Mouse (Mus musculus): ENCODE data around the gene Ier3.
"Not testable (repeated sequence)": the region's sequence is repeated elsewhere in the genome, so short reads cannot be mapped to it uniquely, and the experiment has no call there.

Gene Ier3

GRCm38 (mm10) chr17:35836178-35836965 lies 14.9 kb downstream of the Ier3 start:
- DNase-seq (ENCODE audit: low spot score), result peak; percentile 82

GRCm38 (mm10) chr17:35836991-35837422 lies 15.5 kb downstream of the Ier3 start:
- peak; percentile 94 for DNase-seq (ENCODE audit: low spot score)

DNA sequence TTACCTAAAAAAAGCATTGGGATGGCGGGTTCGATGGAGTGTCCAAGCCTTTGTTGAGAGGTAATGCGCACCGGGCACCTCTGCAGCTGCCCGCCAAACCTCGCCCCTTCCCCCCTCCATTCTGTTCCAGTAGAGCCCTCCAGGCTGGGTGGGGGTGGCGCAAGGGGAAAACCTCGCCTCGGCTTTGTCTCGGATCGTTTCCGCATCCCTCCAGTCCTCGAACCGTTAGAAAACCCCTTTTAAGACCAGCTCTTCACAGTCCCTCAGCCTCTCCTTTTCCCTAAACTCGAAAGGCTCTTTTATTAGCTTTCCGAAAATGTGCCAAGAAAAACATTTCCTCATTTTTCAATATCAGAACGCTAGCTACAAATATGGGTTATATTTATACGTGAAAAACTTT lies 16.0 kb downstream of the Ier3 start:
- no peak for DNase-seq (ENCODE audit: low spot score)

- DNase-seq (ENCODE audit: low spot score), result peak; percentile 97
Observed at GRCm38 (mm10) chr17:35838122-35838544, 16.6 kb downstream of the Ier3 start, which contains the start of gene Tubb5. Tubb5 (minus strand) TSS chr17:35838306.

DNA sequence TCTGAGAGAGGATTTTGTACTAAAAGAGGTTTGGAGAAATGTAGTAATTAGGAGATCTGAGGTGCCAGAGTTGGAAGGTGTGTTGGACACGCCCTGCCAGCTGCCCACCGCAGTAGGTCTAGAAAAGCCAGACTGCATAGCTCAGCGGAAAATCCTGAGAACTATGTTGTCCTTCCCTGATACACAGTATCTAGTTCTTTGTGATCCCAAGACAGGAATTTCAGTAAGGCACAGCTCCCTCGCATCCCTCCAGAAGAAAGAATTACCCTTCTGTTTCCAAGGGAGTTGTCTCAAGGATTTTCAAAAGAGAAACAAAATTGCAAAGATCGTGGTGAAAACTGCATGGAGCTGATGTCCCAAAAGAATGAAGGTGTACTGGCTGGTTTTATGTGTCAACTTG lies 17.1 kb downstream of the Ier3 start:
- DNase-seq (ENCODE audit: low spot score), result peak; percentile 17

DNA sequence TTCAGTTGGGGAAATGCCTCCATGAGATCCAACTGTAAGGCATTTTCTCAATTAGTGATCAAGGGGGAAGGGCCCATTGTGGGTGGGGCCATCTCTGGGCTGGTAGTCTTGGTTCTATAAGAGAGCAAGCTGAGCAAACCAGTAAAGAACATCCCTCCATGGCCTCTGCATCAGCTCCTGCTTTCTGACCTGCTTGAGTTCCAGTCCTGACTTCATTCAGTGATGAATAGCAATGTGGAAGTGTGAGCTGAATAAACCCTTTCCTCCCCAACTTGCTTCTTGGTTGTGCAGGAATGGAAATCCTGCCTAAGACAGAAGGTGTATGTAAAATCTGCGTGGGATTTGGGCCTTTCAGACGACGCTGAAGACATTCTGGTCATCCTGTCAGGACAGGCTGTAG lies 17.5 kb downstream of the Ier3 start:
- DNase-seq (ENCODE audit: low spot score), result not testable (repeated sequence)

- DNase-seq (ENCODE audit: low spot score), result no peak
Observed at GRCm38 (mm10) chr17:35840561-35840960, 19.1 kb downstream of the Ier3 start.

- DNase-seq (ENCODE audit: low spot score), result peak; percentile 100
Observed at GRCm38 (mm10) chr17:35841076-35841950, 19.8 kb downstream of the Ier3 start, which contains the start of gene Mdc1. Mdc1 (plus strand) TSS chr17:35841515.

GRCm38 (mm10) chr17:35842006-35842405 lies 20.5 kb downstream of the Ier3 start:
- DNase-seq (ENCODE audit: low spot score), result peak; percentile 14

DNA sequence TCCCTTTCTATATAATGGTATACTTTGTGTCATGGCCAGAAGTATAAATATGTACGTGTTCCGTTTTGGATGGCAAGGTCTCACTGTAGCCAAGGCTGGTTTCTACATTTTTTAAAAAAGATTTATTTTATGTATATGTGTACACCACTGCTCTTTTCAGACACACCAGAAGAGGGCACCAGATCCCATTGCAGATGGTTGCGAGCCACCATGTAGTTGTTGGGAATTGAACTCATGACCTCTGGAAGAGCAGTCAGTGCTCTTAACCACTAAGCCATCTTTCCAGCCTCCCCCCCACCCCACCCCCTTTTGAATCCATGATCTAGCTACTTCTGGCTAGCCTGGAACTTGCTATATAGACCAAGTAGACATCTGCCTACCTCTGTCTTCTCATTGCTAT lies 22.0 kb downstream of the Ier3 start:
- no peak for DNase-seq (ENCODE audit: low spot score)

GRCm38 (mm10) chr17:35848112-35848511 lies 26.6 kb downstream of the Ier3 start:
- no peak for DNase-seq (ENCODE audit: low spot score)

DNA sequence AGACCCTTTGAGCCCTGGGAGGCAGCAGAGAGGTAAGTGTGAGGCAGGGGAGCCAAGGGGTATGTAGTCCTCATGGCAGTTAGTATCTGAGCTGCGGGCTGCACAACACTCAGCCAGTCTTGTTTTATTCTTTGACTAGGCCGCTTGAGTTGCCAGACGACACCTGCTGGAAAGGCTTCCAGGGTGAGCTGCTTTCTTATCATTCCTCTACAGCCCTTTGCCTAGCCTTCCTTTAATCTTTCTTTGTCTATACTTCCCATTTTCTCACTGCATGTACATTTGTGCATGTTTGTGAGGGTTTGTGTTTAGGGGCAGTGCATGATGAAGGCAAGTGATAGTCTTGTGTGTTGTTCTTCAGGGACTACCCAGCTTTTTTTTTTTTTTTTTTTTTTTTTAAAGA lies 29.5 kb downstream of the Ier3 start:
- no peak for DNase-seq (ENCODE audit: low spot score)

DNA sequence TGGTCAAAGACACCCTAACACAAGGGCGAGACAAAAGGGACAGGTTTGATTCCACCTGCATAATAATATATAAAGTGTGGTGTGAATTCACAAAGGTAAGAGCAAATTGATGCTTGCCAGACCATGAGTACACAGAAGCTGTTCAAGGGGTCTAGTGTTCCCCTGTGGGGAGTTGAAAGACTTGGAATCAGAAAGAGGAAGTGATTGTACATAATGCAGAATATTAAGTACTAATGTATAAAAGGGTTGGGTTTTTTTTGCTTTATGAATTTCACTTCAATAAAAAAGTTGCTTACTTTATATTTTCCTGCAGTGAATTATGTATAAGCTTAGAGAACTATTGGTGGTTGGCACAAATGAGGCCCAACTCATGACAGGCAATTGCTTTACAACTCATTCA lies 37.9 kb downstream of the Ier3 start:
- no peak for DNase-seq (ENCODE audit: low spot score)

GRCm38 (mm10) chr17:35859835-35860234 lies 38.4 kb downstream of the Ier3 start:
- DNase-seq (ENCODE audit: low spot score), result no peak

DNA sequence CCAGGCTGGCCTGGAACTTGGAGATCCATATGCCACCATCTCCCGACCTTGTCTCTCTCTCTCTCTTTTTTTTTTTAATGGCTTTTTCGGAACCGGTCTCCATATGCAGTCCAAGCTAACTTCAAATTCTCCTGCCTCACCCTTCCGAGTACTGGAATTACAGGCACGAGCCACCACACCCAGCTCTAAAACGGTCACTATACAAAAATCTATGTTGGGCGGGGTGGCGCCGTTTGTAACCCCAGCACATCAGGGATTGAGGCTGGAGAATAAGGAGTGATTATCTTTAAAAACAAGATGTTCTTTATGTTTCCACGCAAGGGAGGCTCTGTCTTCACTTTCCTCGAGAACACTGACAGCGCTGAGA lies 39.3 kb downstream of the Ier3 start:
- DNase-seq (ENCODE audit: low spot score), result no peak

DNA sequence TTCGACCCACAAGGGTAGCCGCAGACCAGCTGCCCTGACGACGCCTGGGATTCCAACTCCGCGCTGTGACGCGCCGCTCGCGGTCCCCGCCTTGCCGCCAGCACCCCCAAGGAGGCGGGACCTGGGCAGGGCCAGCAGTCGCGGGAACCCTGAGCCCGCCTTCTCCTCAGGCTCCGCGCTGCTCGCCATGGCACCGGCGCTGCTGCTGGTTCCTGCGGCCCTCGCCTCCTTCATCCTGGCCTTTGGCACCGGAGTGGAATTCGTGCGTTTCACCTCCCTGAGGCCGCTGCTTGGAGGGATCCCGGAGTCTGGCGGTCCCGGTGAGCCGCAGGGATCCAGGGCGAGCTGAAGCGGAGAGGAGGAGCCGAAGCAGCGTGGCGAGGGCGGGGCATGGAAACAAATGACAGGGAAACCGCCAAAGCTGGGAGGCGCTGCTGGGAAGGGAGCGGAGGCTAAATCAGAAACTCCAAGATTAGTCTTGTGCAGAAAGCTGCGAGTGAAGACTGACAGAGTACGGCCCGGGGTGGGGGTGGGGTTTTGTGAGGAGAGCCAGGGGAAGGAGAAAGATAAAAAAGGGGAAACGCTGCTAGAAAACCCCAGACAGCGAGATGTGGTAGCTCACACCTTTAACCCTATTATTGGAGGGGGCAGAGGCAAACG lies 39.8 kb downstream of the Ier3 start, which contains the start of gene Nrm:
Gene Nrm, plus strand, starts transcription at position 121 of the 660 bp plus-strand sequence.
- peak; percentile 94 for DNase-seq (ENCODE audit: low spot score)

GRCm38 (mm10) chr17:35864832-35865353 lies 43.4 kb downstream of the Ier3 start:
- DNase-seq (ENCODE audit: low spot score), result no peak

DNA sequence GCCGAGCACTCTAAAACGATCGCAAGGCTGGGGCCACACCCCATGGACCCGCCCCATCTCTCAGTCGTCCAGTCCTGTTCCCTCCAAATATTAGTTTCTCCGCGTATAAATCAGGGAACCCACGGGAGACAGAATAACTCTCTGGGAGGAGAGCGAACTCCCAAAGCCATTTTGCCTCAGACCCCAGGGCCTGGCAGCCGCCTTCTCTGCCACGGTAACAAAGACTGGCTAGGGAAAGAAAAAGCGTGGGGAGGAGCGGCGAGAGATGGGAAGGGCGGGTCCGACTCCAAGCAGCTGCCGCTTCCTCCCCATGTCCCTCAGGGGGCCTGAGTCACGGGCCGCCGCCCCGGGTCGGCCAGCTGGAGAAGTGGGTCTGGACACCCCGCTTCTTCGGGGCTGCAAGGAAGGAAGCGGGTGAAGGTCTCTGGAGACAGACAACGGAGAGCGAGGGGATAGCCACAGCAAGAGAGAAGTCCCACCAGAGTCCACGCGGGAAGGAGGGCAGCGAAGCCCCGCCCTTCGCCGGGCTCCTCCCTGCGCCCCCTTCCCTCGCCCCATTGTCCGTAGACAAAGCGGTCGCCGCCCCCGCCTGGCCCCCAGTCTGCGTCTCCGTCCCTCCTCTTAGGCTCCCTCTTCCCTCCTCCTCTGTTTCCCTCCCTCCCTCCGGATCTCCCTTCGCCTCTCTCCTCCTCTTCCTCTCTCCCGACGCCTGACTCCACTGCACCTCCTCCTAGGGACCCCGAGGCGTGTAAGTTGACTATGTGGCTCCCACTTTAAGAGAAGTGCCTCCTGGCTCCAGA lies 44.2 kb downstream of the Ier3 start, which contains the start of gene Ppp1r18:
Gene Ppp1r18, plus strand, starts transcription at position 113 of the 800 bp plus-strand sequence.
- DNase-seq (ENCODE audit: low spot score), result peak; percentile 80

DNA sequence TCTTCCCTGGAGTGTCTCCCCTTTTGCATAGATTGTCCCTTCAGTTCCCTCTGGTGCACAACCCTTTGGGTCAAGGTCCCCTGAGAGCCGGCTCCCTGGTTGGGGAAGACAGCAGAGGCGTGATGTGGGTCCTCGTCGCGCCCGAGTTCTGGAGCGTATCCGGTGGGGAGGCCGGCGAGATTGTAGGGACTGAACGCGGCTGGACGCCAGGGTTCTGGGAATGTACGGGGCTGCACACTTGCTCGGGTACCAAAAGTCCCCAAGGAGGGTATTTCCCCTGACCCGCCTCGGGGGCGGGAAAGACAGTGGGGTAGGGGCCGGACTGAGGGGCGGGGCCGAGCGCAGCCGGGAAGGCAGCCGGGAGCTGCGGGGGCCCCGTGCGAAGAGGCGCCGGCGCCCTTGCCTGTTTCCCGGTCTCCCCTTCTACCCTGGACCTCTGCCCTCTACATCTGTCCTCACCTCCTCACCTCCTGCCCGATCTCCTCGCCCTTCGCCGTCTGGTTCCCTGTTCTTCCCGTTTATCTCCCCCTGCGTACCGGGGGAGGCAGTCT lies 44.9 kb downstream of the Ier3 start:
- DNase-seq (ENCODE audit: low spot score), result no peak
